Mouse (Mus musculus) CH12F3 (cell line): Measurements from ENCODE around the gene 5730522E02Rik.

Experiments used
- in situ Hi-C: fragments of 300-500 bp; cut with MboI; formaldehyde crosslinking; loops from 2 replicates; pipeline ENCODE4 v1.14.3; 2020; ENCODE audit warnings: low sequenced_read_pairs

5730522E02Rik gene

DNA sequence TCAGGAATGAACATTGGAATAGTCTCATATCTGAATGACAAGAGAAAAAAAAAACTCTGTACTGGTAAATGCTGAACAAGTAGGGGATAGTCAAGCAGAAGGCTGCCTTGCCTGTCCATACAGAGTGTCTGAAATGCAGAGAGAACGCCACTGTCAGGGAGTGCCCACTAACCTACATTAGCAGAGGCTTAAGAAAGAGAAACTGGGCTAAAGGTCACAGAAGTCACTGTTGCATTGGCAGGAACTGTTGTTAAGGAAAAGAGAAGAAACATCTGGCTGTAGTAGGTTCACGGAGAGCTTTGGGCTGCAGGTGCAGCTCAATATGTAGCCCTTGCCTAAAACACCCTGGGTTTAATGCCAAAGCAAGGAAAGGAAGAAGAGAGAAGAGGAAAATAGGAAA is 82.2 kb downstream of the 5730522E02Rik start:
- in situ Hi-C loops = no loop called here

GRCm38 (mm10) chr11:26125923-26126322 is 84.6 kb downstream of the 5730522E02Rik start:
- in situ Hi-C loops = no loop called here

- in situ Hi-C loops = no loop called here
Measured at GRCm38 (mm10) chr11:26120781-26121557, 89.6 kb downstream of the 5730522E02Rik start.

DNA sequence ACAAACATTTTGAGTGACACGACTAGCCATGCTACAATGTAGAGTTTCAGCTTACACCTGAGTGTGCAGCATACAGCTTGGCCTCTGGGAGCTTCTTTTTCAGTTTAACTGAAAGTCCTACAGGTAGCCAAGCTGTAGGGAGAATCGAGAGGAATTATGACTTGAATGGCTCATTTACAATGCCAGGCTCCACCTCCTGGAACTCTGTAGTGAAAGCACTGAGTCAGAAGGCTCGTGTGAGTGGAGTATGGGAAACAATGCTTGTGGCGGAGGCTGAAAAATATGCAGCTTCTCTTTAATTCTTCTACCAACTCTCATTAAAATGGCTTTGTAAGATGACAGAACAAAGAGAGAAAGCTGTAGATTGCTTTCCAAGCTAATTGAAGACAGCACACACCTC is 92.9 kb downstream of the 5730522E02Rik start:
- in situ Hi-C loops = no loop called here

- in situ Hi-C loops = no loop called here
Measured at GRCm38 (mm10) chr11:26112206-26112605, 98.4 kb downstream of the 5730522E02Rik start.

GRCm38 (mm10) chr11:26108647-26109046 is 101.9 kb downstream of the 5730522E02Rik start:
- in situ Hi-C loops = no loop called here

DNA sequence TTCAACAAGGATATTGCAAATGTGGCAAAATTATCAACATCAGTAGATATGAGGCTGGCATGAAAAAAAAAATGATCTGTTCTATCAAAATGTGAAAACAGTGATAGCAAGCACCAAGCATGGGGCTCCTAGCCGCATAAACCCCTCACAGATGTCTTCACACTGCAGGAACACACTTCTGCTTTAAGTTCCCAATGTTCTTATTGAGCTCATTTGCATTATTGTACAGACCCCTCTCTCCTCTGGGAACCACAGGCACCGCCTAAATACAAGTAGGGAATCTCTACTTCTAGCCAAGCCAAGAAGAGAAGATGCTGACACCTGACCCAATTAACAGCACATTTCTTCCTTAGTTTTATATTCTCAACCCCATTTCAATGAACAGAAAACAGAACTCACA is 105.9 kb downstream of the 5730522E02Rik start:
- in situ Hi-C loops = no loop called here

DNA sequence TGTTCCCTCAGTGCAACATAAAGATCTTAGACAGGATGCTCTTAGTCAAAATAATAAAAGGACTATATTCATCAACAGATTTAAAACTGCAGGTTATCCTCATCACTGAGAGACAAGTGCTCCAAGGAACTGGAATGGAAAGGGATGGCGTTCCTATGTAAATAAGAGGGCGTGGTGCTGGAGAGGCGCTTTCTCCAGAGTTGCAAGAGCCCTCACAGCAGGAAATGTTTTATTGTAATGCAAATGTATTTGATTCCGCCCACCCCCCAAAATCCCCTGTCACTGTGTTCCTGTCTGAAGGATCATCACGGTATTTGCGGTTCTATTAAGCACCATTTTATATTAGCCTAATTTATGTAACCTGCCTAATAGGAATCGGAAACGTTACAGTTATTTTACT is 106.9 kb downstream of the 5730522E02Rik start:
- in situ Hi-C loops = no loop called here

DNA sequence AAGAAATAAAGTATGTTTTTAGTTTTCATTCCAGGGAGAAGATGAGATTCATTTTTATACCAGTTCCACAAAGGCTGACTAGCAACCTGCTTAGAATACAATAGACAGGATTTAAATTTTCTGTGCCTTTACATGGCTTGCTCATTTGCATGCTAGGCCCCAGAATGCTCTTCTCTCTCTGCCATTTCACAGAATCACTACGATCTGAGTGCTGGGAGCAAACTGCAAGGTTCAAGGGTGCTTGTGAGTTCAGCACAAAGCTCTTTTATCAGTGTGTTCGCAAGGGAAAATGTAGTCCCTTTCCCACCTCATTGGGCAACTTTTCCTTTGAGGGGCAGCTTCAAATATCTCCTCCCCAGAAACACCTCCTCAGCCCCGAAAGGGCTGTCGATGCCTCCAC is 107.7 kb downstream of the 5730522E02Rik start:
- in situ Hi-C loops = no loop called here

GRCm38 (mm10) chr11:26100077-26100476 is 110.5 kb downstream of the 5730522E02Rik start:
- in situ Hi-C loops = no loop called here

- in situ Hi-C loops = no loop called here
Measured at GRCm38 (mm10) chr11:26098933-26099332, 111.6 kb downstream of the 5730522E02Rik start.

DNA sequence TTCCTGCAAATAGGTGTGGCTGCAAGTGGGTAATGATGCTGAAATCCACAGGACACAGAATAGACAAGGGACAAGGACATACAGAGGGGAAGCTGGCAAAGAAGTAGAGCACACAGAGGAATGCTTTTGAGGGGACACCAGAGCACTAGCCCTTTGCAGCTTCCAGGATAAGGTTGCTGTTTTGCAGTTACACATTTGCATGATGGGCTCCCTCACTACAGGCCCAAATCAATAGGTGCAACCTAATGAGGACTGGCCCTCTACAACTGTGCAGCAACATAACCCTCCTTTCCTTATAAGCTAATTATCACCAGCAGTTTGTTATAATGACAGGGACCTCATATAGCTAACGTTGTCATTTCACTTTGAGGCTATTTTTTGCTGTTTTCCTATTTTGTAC is 114.5 kb downstream of the 5730522E02Rik start:
- in situ Hi-C loops = no loop called here

DNA sequence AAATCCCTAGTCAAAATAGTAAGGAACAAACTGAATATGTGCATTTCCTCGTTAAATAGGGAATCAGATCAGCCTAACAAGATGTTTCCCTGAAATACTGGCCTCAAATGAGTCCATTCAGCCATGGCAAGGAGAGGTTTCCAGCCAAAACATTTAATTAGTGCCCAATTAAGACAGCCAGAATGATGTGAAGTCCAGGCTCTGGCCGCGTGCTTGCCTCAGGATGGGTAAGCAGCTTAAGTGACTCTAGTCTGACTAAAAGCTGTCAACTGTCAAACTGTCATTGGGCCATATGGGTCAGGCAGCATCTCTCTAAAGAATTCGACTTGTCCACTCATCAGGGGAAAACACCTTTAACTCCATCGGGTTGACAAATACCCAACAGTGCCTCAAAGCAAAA is 121.6 kb downstream of the 5730522E02Rik start:
- in situ Hi-C loops = no loop called here

GRCm38 (mm10) chr11:26086679-26087078 is 123.9 kb downstream of the 5730522E02Rik start:
- in situ Hi-C loops = no loop called here

- in situ Hi-C loops = no loop called here
Measured at GRCm38 (mm10) chr11:26085380-26086035, 125.1 kb downstream of the 5730522E02Rik start.

- in situ Hi-C loops = no loop called here
Measured at GRCm38 (mm10) chr11:26076335-26076734, 134.2 kb downstream of the 5730522E02Rik start.

DNA sequence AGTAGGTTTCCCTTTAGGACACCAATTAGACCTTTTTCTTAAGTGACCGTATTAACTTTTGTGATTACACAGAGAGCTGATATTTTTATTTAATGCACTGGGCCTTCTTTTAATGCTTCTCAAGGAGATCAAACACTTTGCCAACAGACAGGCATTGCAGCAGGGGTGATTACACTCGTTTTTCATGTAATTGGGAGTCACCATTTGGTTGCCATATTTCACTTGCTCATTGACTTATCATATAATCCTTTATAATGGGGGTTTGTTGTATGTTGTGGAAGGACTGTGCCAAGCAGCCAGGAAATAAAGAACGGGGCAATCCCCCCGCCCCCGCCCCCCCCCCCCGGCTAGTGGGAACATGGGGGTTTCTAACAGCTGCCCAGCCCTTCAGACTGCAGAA is 135.0 kb downstream of the 5730522E02Rik start:
- in situ Hi-C loops = no loop called here

- in situ Hi-C loops = no loop called here
Measured at GRCm38 (mm10) chr11:26073638-26074294, 136.8 kb downstream of the 5730522E02Rik start.

- in situ Hi-C loops = no loop called here
Measured at GRCm38 (mm10) chr11:26072101-26072500, 138.5 kb downstream of the 5730522E02Rik start.

DNA sequence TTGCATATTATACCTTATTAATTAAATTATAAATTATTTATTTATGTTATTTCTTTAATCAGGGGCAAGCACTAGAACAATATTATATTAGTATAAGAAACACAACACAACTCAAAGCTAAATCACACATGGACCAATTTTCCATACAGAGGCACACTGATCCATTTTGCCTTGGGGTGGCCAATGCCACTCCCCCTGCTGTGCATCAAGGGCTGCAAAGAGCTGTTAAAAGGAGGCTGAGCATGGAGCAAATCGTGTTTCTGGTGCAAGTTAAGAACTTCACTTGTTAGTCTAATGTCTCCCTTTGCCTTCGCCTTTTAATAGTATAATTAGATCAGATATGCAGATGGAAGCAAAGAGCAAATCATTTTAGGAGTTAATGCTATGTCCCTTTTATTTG is 147.3 kb downstream of the 5730522E02Rik start:
- in situ Hi-C loops = no loop called here

DNA sequence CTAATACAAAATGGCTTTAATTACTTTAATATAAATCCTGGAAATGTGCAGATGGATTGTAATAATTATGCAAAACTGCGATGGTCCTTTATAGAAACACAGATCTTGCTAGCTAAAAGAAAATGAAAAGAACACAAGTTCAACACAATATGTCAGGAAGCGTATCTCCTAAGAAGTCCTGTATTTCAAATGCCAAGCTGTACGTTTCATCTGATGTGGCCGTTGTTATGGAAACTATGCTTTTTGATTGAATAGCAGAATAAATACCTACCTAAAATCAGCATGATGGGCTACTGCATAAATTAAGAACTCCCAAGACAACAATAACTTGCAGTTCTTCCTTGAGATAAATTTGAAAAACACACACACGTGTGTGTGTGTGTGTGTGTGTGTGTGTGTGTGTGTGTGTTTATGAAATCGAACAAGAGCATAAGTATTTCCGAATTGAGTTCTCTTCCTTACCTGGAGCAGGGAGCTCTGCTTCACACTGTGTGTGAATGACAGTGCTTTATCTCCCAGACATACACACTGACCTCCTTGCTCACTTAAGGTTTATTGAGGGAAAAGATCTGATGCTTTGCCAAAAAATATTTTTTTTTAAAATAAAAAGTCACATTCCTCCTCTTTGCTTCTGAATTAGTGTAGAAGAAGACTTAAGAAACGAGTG is 149.0 kb downstream of the 5730522E02Rik start:
- in situ Hi-C loops = no loop called here
